Mouse (Mus musculus) lung, embryonic 16.5 days (tissue): ENCODE data around the gene Fgfr2. TPM values are rescaled to one million over a fixed set of nuclear protein-coding genes. Genes with fewer than 3 reads are reported as not detected.

Experiments used
- ATAC-seq: fragments of 200-750 bp; cut with Nextera tagmentation; 2 replicates; pipeline ENCODE4 v1.8.0; 2017; ENCODE audit warnings: low read depth, mild to moderate bottlenecking, moderate library complexity
- H3K27ac ChIP-seq: fragments of 300-500 bp; sonication (generic); 2 replicates; pipeline ENCODE4 v1.5.1; 2014; ENCODE audit warnings: mild to moderate bottlenecking, control low read depth, low read length
- H3K27me3 ChIP-seq: fragments of 300-500 bp; sonication (generic); 2 replicates; pipeline ENCODE4 v1.6.1; 2014; ENCODE audit warnings: low read depth, low read length, mixed read lengths; ENCODE audit not compliant: control insufficient read depth, insufficient read depth
- H3K36me3 ChIP-seq: fragments of 300-500 bp; sonication (generic); 2 replicates; pipeline ENCODE4 v1.6.1; 2014; ENCODE audit warnings: low read length; ENCODE audit not compliant: control insufficient read depth, insufficient read depth
- H3K4me1 ChIP-seq: fragments of 300-500 bp; sonication (generic); replicated peaks from 2 replicates; pipeline ENCODE4 v1.6.1; 2014; ENCODE audit warnings: low read length, mixed read lengths; ENCODE audit not compliant: control insufficient read depth, insufficient read depth
- H3K4me2 ChIP-seq: fragments of 300-500 bp; sonication (generic); 2 replicates; pipeline ENCODE4 v1.6.1; 2014; ENCODE audit warnings: low read depth, low read length, control low read depth
- H3K4me3 ChIP-seq: fragments of 300-500 bp; sonication (generic); 2 replicates; pipeline ENCODE4 v1.5.1; 2014; ENCODE audit warnings: mild to moderate bottlenecking, low read length, control low read depth
- H3K9ac ChIP-seq: fragments of 300-500 bp; sonication (generic); 2 replicates; pipeline ENCODE4 v1.6.1; 2014; ENCODE audit warnings: low read length, control low read depth
- H3K9me3 ChIP-seq: fragments of 300-500 bp; sonication (generic); 2 replicates; pipeline ENCODE4 v1.6.1; 2016; ENCODE audit warnings: low read length; ENCODE audit not compliant: control insufficient read depth
- WGBS: fragments of 180-500 bp; shearing (Covaris S2); extraction: QIAGEN DNeasy Blood & Tissue Kit; methylation state at CpG from one replicate; pipeline ENCODE4 v1.1.7; 2014; 5-methylcytosine and 5-hydroxymethylcytosine counted together
- polyA plus RNA-seq: library from polyadenylated mRNA; unstranded; fragments of >200 nt; fragmentation: Nextera tagmentation; extraction: Ambion mirVana; gene quantifications from 2 replicates; pipeline ENCODE4 v1.2.1, GENCODE M21; 2015

Fgfr2 gene
- polyA plus RNA-seq, 1 experiment from 2014 or later, result 175 TPM

- no peak for ATAC-seq
Measured at GRCm38 (mm10) chr7:132890201-132890600, 232.9 kb downstream of the Fgfr2 start.

GRCm38 (mm10) chr7:132889691-132890090 lies 233.5 kb downstream of the Fgfr2 start:
- Histone ChIP-seq H3K9ac (no peak overlapping the region), H3K27me3 (no peaks in the 10 kb centered on the region), H3K9me3 (no peaks in the 10 kb centered on the region), H3K4me3 (no peak overlapping the region), H3K4me1 (peaks cover under 1% of the 10 kb centered on the region; the same call in 1 of the 2 replicates), H3K4me2 (no peak overlapping the region), H3K36me3 (peaks cover under 1% of the 10 kb centered on the region), H3K27ac (no peak overlapping the region)
- no peak for ATAC-seq
- WGBS, result 88% methylated on average over 8 of the region's 8 CpGs

More at GRCm38 (mm10) chr7:132890201-132890600, 232.9 kb downstream of the Fgfr2 start:
- WGBS, result 88% methylated on average over 5 of the region's 5 CpGs
- H3K27ac ChIP-seq, result no peak overlapping the region
- H3K4me1 ChIP-seq, result peaks cover 6% of the 10 kb centered on the region
- H3K36me3 ChIP-seq, result no peaks in the 10 kb centered on the region
- no peak overlapping the region for H3K4me2 ChIP-seq
- H3K4me3 ChIP-seq, result no peak overlapping the region
- H3K9ac ChIP-seq, result no peak overlapping the region
- H3K9me3 ChIP-seq, result no peaks in the 10 kb centered on the region
- H3K27me3 ChIP-seq, result no peaks in the 10 kb centered on the region

DNA sequence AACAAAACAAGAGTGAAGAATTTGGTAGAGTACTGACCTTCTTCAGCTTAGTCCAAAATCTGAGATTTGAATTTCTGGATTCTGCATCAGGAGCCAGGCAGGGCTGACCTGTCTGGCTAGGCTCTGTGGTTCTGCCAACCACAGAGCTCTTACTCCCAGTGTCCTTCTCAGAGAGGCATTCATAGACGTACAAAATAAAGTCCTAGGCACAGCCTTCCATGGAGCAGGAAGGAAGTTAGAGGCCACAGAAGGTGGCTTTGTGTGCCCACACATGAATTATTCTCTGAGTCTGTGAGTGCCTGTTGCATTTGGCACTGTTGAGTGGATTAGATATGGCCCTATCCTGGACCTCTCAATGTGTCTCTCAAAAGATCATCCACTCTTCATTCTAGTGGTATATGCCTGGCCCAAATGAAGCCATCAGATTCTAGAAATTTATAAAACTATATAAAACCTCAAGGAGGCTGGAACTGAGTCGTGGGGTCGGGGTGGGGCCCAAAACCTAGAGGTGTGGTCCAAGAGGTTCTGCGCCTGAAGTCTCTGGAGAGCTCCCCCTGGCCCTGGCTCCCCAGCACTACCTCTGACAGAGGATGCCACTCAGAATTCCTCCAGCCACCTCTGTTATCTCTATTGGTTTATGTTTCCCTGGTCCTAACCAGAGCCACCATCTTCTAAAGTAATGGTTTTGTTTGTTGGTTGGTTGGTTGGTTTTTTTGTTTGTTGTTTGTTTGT lies 234.5 kb downstream of the Fgfr2 start:
- no peak overlapping the region for H3K9ac ChIP-seq
- no peaks in the 10 kb centered on the region for H3K27me3 ChIP-seq
- 57% methylated on average over 4 of the region's 4 CpGs for WGBS
- ATAC-seq, result no peak
- no peaks in the 10 kb centered on the region; the same call in 1 of the 2 replicates for H3K4me1 ChIP-seq
- no peak overlapping the region for H3K27ac ChIP-seq
- H3K4me2 ChIP-seq, result no peak overlapping the region
- no peaks in the 10 kb centered on the region for H3K9me3 ChIP-seq
- H3K36me3 ChIP-seq, result peaks cover 10% of the 10 kb centered on the region
- H3K4me3 ChIP-seq, result no peak overlapping the region

- H3K27me3 ChIP-seq, result no peaks in the 10 kb centered on the region
- no peaks in the 10 kb centered on the region; the same call in 1 of the 2 replicates for H3K4me1 ChIP-seq
- peaks cover 15% of the 10 kb centered on the region for H3K36me3 ChIP-seq
- no peak overlapping the region for H3K27ac ChIP-seq
- 44% methylated on average over 3 of the region's 3 CpGs for WGBS
- H3K4me2 ChIP-seq, result no peak overlapping the region
- H3K9ac ChIP-seq, result no peak overlapping the region
- no peak overlapping the region for H3K4me3 ChIP-seq
- ATAC-seq, result no peak
- no peaks in the 10 kb centered on the region for H3K9me3 ChIP-seq
Measured at GRCm38 (mm10) chr7:132888052-132888451, 235.1 kb downstream of the Fgfr2 start.

- 40% methylated on average over 7 of the region's 7 CpGs for WGBS
Measured at GRCm38 (mm10) chr7:132887019-132887804, 235.9 kb downstream of the Fgfr2 start.

GRCm38 (mm10) chr7:132884031-132884430 lies 239.1 kb downstream of the Fgfr2 start:
- no peak overlapping the region for H3K4me2 ChIP-seq
- no peaks in the 10 kb centered on the region for H3K9me3 ChIP-seq
- H3K36me3 ChIP-seq, result peaks cover 34% of the 10 kb centered on the region
- H3K27ac ChIP-seq, result no peak overlapping the region
- no peak for ATAC-seq
- H3K4me1 ChIP-seq, result no peaks in the 10 kb centered on the region; the same call in 1 of the 2 replicates
- no peaks in the 10 kb centered on the region for H3K27me3 ChIP-seq
- H3K9ac ChIP-seq, result no peak overlapping the region
- H3K4me3 ChIP-seq, result no peak overlapping the region
- 92% methylated on average over 7 of the region's 7 CpGs for WGBS

More at GRCm38 (mm10) chr7:132887019-132887804, 235.9 kb downstream of the Fgfr2 start:
- Histone ChIP-seq H3K9me3 (no peaks in the 10 kb centered on the region), H3K27ac (no peak overlapping the region; the same call in none of the 2 replicates), H3K4me2 (no peak overlapping the region), H3K9ac (no peak overlapping the region), H3K4me3 (no peak overlapping the region), H3K4me1 (no peaks in the 10 kb centered on the region; the same call in 1 of the 2 replicates), H3K27me3 (no peaks in the 10 kb centered on the region), H3K36me3 (peaks cover 20% of the 10 kb centered on the region)
- no peak for ATAC-seq

GRCm38 (mm10) chr7:132882343-132882742 lies 240.8 kb downstream of the Fgfr2 start:
- ATAC-seq, result no peak
- Histone ChIP-seq H3K27ac (no peak overlapping the region), H3K36me3 (peaks cover 39% of the 10 kb centered on the region), H3K9ac (no peak overlapping the region), H3K4me1 (no peaks in the 10 kb centered on the region; the same call in 1 of the 2 replicates), H3K4me3 (no peak overlapping the region), H3K27me3 (no peaks in the 10 kb centered on the region), H3K4me2 (no peak overlapping the region), H3K9me3 (no peaks in the 10 kb centered on the region)
- 71% methylated on average over 2 of the region's 2 CpGs for WGBS

- Histone ChIP-seq H3K4me3 (no peak overlapping the region), H3K9me3 (no peaks in the 10 kb centered on the region), H3K9ac (no peak overlapping the region), H3K27me3 (no peaks in the 10 kb centered on the region), H3K36me3 (peaks cover 57% of the 10 kb centered on the region), H3K4me1 (no peaks in the 10 kb centered on the region), H3K4me2 (no peak overlapping the region), H3K27ac (no peak overlapping the region)
- 78% methylated on average over 1 of the region's 1 CpGs for WGBS
- no peak for ATAC-seq
Measured at GRCm38 (mm10) chr7:132880276-132880675, 242.9 kb downstream of the Fgfr2 start.

- ATAC-seq, result no peak
- H3K9ac ChIP-seq, result no peak overlapping the region
- no peaks in the 10 kb centered on the region for H3K4me1 ChIP-seq
- no peak overlapping the region for H3K4me2 ChIP-seq
- H3K27me3 ChIP-seq, result no peaks in the 10 kb centered on the region
- 82% methylated on average over 2 of the region's 2 CpGs for WGBS
- no peak overlapping the region for H3K27ac ChIP-seq
- H3K9me3 ChIP-seq, result no peaks in the 10 kb centered on the region
- H3K36me3 ChIP-seq, result peaks cover 49% of the 10 kb centered on the region
- H3K4me3 ChIP-seq, result no peak overlapping the region
Measured at GRCm38 (mm10) chr7:132875391-132876086, 247.6 kb downstream of the Fgfr2 start.
